Mouse (Mus musculus) frontal cortex, postnatal 36 days (tissue): ENCODE measurements around the gene Bicc1.
A peak's percentile ranks its signal among the peaks of the same experiment; 100 is the strongest.
"Not testable (repeated sequence)": the region's sequence is repeated elsewhere in the genome, so short reads cannot be mapped to it uniquely, and the experiment has no call there.

ENCODE experiments used
- DNase-seq, 2 experiments: peaks; one replicate each; pipeline ENCODE4 v3.0.0; 2022; ENCODE audit warnings: low spot score in 2 of 2

Gene Bicc1

DNA sequence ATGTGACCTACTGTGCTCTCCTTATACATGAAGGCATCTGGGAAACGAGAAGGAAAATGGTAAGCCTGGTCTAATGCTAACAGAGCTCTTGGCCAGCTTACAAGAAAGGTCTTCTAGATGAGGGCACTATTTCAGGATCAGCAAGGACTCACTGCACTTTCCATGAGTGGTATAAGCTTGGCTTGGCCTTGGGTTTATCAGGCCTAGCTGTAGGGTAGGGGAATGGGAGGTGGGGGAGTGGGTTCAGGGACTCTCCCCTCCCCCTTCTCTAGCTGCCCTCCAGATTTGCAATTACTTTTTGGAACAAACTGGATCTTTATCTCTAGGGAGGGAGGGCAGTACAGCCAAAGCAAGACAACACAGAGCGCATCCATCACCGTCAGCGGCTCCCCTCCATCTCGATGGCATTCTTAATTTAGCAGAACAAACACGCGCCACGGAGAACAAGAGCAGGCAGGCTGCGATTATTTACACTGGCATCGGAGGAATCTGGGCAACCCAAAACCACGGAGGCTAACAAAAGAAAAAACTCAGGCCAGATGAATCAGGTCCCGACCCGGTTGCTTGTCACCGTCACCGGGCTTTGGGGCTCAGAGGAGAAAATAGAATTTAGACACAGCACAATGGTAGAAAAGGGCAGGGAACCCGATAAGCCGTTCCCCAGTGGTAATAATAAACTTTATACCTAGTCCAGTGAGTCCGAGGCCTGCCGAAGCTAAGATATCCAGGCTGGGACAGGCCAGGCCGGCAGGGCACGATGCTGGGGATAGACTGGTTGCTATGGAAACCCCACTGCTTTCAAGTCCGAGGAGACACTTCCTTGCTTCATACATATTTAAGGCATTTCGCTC, 210.0 kb downstream of the Bicc1 start:
- peak; percentile 30 to 38 for DNase-seq

DNA sequence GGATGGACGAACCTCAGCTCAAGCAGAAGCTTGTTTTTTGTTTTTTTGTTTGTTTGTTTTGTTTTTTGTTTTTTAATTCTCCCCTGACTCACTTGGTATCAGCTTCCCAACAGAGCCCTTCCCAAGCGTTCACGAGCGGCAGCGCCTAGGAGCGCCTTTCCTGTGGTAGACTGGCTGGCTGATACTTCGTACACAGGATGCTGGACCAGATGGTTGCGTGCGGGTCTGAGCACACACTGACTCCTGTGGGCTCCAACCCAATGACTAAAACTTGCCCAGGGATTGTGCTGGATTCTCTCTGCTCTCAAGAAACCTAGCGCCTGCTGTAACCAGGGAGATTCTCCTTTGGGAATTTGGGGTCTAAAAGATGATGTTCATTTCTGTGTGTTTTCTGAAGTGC, 211.2 kb downstream of the Bicc1 start:
- no peak for DNase-seq

DNA sequence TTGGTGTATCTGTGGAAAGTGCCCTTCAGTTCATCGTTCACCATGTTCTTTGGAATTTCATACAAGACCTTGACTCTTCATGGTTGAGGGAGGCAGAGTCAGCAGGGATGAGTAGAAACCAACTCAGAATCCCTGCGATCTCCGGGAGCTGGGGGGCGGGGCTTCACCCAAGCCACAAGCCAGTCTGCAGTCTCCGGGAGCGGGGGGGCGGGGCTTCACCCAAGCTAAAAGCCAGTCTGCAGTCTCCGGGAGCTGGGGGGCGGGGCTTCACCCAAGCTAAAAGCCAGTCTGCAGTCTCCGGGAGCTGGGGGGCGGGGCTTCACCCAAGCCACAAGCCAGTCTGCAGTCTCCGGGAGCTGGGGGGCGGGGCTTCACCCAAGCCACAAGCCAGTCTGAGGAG, 213.4 kb downstream of the Bicc1 start:
- DNase-seq: not testable (repeated sequence)

DNA sequence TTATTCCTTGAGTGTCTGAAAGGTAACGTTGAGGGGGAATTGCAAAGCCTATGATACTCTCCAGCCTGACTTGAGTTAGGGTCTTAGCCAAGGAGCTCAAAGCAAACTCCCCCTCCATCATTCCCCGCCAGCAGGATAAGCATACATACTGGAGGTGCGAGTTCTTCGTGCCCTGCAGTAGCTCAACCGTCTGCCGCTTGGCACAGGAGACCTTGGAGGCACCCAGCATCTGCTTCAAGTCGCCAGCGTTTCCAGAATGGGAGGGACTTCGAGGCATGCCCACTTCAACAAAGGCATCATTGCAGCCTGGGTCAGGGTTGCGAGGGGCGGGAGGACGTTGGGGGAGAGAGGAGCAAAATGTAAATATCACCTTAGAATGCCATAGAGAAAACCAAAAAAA, 214.4 kb downstream of the Bicc1 start:
- DNase-seq: no peak

DNA sequence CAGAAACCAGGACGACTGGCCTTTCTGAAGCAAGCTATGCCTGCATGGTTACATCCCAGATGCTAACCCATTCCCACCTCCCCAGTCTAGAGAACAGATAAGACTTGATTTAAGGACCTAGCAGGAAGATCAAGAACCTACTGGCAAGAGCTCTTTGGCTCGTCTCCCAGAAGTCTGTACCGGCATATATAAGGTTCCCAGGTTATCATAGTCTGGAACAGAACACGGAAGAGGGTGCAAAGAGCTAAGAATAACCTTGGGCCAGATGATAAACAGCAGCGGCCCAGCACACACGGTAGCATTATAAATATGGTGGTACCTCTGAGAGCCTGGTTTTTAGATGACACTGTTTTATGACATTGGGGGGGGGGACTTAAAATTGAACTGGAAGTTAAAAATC, 217.9 kb downstream of the Bicc1 start:
- no peak for DNase-seq

DNA sequence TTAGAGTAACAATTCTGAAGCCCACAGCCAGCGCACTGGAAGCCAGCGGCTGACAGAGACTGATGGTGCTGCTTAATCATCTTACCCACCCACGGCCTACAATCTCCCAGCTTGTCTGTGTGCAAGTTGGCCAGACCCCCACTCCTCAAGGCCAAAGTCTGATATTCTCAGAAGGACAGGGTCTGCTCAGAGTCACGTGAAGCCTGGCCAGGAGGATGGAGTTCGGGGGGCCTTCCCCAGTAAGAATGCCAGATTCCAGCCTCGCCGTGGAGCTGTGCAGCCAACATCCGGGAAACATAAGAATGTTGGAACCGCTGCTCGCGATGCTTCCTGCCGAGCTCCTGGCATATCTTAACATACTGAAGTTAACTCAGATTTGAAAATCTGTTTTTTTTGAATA, 219.7 kb downstream of the Bicc1 start:
- DNase-seq: no peak

DNA sequence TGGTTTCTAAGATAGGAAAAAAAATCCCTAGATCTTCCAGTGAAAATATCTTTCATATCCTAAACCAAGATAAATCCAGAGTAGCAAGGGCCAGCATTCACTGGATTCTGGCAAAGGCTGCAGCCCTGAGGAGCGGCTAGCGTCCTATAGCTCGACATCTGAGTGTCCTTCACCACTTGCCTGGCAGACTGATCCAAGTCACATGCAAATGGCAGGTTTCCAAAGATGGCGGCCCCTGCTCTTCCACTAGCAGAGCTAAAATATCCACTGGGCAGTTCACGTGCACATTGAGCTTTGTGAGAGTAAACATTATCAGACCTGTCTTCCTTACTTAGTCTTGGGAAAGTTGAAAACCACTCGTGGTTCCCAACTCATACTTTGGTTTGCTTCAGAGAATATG, 222.1 kb downstream of the Bicc1 start:
- no peak for DNase-seq

DNA sequence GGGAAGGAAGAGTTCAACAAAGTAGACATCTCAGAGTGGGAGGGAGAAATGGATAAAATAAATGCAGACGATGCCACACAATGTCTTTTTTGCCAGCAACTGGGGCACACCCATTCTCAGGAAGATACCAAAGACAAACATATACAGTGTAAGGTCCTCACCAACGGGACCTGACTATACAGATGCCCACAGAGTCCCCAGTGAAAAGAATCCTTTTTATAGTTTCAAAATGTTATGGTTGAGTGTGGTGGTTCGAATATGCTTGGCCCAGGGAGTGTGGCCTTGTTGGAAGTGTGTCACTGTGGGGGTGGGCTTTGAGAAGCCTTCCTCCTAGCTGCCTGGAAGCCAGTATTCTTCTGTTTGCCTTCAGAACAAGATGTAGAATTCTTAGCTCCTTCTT, 223.5 kb downstream of the Bicc1 start:
- DNase-seq: no peak

DNA sequence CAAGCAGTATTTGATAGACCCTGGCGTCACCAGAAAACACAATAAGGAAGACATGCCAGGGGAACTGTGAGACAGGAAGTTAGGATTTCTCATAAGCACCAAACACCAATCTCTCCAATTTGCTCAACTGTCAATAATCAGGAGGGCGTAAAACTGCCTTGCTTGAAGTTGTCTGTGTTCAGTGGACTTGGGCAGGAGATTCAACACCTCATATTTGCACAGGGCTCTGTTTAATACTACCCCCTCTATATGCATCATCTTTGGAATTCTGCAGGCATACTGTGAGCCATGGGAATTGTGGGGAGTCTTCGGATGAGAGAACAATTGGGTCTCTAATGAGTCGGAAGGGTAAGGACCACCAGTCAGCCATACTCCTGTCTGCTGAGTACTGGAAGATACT, 233.4 kb downstream of the Bicc1 start:
- no peak for DNase-seq

DNA sequence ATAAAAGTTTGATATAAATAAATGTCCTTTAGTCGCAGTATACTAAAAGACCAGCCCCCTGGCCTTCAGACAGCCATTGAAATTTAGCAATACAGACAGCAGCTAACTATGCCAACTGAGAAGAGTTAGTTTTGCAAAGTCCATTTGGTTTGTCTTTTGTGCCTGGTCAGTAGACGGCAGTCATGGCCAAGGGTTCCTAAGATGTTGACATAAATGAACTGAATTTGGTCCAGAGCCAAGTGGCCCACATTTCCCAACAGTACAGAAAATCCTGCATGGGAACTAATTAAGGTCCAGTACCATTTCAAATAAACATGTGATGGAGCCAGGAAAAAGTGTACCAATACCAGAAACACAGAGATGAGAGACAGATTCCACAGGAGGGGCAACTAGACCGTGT, 235.2 kb downstream of the Bicc1 start:
- DNase-seq: no peak

DNA sequence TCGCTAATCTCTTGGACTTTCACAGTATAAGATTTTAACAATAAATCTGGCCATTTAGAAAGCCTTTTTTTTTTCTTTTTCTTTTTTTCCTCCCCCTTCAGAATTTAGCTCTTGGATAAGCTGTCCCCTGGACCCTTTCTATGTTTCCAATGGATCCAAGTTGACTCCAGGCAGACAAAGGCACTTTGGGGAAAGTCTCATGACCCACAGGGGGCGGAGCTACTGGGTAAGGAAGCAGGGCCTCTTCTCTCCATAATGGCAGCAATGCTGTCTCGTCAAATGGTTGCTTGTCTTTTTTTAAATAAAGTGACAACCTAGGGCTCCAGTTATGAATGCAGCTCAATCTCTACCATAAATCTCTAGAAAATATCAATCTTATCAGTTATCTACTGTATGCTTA, 235.6 kb downstream of the Bicc1 start:
- DNase-seq: no peak

DNA sequence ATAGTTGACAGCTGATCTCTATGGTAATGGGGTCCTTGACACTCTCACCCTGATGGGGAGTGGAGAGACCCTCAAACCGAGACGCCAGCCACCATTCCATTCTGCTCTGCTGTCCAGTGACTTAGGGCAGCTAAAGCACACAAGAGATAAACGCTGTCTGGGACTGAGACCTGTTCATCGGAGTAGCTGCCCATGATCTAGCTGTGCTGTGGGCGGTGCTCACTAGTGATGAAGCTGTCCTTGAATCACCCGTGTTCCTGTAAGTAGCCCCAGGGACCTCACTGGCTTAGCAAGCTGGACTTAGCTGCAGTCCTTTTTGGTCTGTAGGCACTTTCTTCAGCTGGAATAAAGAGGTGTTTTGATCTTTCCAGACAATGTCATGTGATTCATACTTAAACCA, 238.0 kb downstream of the Bicc1 start:
- no peak for DNase-seq

DNA sequence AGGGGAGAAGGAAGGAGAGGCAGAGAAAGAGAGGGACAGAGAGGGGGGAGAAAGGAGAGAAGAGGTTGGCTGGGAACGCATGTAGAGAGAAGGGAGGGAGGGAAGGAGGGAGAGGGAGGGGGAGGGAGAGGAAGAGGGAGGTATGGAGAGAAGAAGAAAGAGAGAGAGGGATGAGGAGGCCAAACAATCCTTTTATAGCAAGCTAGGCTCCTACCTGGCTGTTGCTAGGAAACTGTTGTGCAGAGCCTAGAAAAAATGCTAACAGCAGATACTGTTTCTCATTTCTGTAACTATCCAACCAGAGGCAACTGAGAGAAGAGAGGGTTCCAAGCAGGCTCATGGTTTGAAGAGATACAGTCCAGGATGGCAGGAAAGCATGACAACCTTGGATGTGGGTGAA, 239.6 kb downstream of the Bicc1 start:
- no peak for DNase-seq

DNA sequence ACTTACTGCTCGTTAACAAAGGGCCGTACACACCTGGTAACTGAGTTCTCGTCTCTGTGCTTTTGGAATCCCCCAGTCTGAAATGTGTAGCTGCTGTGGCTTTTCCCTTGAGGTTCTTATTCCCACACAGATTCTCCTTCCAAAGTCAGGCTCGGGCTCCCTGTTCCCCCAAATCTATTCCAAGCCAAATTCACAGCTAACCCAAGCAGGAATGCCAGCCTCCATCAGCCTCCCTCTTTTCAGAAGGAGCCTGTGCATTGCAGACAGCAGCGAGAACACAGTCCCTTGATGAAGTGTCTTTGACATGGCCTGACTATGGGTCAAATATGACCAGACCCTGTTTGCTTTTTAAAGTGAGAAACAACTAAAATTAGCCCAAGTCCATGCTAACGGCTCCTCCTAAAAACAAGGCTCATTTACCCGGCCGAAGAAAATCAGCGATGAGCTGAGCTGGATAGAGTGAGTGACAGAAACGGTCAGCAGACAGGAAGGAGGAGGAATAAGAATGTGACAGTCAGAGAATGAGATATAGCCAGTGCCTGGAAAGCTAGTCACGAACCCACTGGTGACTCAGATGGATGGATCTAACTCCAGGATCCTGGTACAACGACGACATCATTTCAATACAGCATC, 240.4 kb downstream of the Bicc1 start:
- peak; percentile 19 to 39 for DNase-seq

DNA sequence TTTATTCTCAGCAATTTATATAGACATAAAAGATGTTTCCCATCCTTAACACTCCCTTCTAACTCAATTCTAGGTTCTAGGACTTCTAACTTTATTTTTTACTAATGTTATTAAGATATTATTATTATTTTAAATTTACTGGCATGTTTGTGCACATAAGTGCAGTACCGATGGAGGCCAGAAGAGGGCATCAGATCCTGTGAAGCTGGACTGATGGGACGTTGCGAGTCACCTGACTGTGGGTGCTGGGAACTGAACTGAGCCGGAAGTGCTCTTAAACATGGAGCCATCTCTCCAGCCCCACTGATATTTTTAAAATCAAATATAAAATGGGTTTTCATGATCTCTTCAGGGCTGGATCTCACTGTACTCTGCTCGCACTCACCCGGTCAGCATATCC, 242.8 kb downstream of the Bicc1 start:
- DNase-seq: no peak

DNA sequence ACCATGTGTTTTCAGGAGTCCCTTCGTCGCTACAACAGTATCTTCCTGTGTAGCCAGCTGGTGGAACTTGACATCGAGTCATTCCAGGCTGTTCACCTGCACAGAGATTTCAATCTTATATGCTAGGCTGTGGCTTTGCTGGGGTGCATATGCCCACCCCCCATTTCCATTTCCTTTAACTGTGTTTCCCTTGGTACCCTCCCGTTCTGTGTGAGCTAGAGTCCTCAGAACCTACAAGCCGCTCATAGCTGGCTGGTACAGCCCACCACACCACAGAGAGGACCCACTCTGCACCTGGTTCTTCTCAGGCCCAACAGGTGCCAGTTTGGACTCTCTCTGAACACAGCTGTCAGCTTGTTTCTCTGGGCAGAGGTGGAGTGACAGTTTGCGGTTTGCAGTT, 244.4 kb downstream of the Bicc1 start:
- DNase-seq: no peak

DNA sequence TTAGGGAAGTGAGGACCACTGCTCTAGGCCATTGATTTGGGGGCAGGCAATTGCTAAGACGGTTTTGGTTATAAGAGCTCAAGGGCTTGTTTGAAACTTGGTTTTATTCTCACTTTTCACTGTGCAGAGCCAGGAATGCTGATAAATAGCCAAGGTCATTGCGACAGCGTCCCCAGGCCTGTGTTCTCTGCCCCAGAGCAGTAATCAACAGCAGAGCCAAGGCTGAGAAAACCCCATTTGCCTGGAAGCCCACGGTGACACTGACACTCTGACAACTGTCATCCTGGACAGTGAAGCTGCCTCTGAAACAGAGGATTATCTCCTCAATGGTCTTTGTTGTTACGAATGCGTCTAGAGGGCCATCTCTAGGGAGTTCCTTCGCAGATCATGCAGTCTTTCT, 255.6 kb downstream of the Bicc1 start:
- DNase-seq: no peak

DNA sequence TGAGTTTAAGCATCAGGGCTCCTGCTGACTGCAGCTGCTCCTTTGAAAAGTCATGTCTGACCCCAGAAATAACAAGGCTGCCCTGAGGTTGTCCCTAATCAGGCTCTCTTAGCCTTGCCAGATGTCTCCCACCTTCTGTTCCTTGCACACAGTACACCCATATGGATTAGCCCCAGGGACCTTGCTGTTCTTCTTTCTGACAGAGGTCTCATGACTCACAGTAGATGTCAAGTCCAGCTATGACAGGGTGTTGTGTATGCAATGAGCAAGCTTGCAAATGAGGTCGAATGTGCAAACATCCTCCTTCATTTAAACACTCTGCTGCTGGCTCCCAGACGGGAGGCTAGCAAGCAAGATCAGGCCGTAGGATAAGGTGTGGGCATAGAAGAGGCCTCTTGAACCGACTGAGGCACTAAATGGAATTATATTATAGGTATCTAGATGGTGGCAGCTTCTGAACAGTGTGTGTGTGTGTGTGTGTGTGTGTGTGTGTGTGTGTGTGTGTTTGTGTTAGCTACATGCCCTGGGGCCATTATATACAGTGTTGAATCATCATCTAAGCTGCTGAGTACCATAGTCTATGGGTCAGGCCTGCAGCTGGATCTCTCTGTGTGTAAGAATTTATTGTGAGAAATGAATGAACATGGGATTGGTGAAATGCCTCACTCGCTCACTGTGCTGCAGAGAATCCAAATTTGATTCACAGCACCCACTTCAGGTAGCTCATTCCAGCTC, 256.6 kb downstream of the Bicc1 start:
- DNase-seq: no peak

DNA sequence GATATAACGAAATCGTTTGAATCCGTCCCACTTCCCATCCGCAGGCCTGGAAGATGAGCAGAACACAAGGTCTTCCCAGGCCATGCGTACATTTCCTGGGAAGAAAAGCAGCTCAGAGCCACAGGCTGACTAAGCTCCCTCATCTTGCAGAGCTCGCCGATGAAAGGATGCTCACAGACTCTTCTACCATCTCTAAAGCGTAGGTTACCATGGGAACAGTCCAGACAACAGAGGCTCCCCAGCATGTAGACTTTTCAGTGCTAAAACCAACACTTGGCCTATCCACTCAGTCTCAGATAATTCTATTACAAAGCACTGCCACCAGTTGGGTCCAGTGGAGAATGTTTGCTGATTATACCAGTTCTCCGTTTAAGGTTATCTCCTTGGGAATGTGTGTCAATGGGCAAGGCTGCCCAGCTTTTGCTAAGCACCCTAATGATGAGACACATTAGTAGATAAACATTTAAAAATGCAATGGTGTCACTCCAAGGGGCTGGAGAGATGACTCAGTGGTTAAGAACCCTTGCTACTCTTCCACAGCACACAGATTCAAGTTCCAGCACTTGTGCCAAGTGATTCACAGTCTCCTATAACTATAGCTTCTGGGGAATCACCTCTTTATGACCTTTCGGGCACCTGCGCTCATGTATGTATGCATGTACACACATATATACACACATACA, 258.2 kb downstream of the Bicc1 start:
- peak; percentile 26 to 31 for DNase-seq

DNA sequence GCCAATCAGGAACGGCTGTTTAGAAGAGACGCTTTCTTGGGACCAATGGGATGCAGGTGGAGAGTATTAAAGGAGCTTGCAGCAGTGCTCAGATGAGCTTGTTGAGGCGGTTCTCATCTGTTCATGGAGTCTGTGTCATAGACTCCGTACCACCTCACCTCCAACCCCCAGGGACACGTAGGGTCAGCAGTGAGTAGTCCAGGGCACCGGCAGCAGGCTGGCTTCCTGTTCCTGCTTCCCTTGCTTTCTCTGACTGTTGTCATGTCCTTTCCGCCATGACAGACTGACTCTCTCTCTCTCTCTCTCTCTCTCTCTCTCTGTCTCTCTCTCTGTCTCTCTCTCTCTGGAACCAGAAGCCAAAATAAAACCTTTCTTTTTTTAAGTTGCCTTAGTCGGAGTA, 263.6 kb downstream of the Bicc1 start:
- no peak for DNase-seq

DNA sequence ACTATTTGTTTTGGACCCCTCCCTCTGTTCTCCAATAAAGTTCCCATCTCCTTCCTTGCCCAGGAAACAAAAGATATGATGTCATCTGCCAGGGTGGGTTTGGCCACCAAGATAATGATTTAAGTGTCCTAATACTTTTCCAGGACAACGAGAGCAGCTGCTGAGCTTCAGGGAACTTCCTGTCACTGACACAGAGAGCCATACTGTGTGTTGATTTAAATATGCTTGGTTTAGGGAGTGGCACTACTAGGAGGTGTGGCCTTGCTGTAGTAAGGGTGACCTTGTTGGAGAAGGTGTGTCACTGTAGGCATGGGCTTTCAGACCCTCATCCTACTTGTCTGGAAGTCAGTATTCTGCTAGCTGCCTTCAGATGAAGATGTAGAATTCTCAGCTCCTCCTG, 281.5 kb downstream of the Bicc1 start:
- no peak for DNase-seq

DNA sequence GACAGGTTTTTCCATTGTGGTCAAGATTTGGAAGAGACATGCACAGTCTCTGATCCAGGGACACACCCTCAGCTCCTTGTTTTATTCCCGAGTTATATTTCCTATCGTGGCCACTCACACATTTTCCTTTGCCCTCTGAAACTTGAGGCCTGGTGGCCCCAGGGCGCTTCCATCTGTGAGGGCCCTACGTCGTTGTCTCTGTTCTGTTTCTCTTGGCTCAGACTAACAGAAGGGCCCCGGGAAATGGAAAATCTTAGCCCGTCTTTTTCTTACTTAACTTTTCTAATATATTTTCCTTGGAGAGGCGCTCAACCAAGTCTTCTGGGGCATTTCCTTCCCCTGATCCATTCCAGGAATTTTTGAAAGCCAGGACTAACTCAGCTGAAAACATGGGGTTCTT, 281.9 kb downstream of the Bicc1 start:
- no peak for DNase-seq
